Mouse (Mus musculus) heart, postnatal 0 days (tissue): Measurements from ENCODE around the gene Macf1.

ENCODE experiments used
- CTCF ChIP-seq: IDR thresholded peaks from 2 replicates; pipeline ENCODE4 v1.5.1; 2016; ENCODE audit warnings: antibody characterized with exemption, control low read depth, low read depth
- EP300 ChIP-seq: IDR thresholded peaks from 2 replicates; pipeline ENCODE4 v1.6.1; 2016; ENCODE audit warnings: antibody characterized with exemption, low read depth

- TF ChIP-seq CTCF (no peak), EP300 (no peak)
These were observed 204.2 kb downstream of the Macf1 start for GRCm38 (mm10) chr4:123479991-123480390.
